Mouse (Mus musculus) brain, embryonic 14.5 days (tissue): ENCODE measurements at regions not wholly inside any gene's neighbourhood (a gene's known extent, or its start where the extent isn't known, plus 50 kb on each side); places are given as distances from the start of the nearest gene placed in this dataset.

ENCODE experiments used
- DNase-seq: peaks from one replicate; pipeline ENCODE4 v3.0.0-alpha.2; 2011; ENCODE audit warnings: low read depth
- CTCF ChIP-seq: fragments of 200-500 bp; IDR thresholded peaks from 2 replicates; pipeline ENCODE4 v1.5.1; 2012; ENCODE audit warnings: inconsistent platforms, mild to moderate bottlenecking, moderate library complexity, borderline replicate concordance; ENCODE audit not compliant: insufficient read depth, insufficient read length; ENCODE audit errors: extremely low read depth
- POLR2A ChIP-seq: fragments of 200-500 bp; IDR thresholded peaks from 2 replicates; pipeline ENCODE4 v1.6.1; 2012; ENCODE audit warnings: mild to moderate bottlenecking, inconsistent platforms, borderline replicate concordance; ENCODE audit not compliant: poor library complexity, insufficient read depth, insufficient read length, severe bottlenecking; ENCODE audit errors: extremely low read depth

- DNase-seq: no peak
- no peak for TF ChIP-seq CTCF
- TF ChIP-seq POLR2A: no peak
Measured at GRCm38 (mm10) chrX:52668679-52669078, 54.9 kb upstream of the Gpc3 start.

- TF ChIP-seq POLR2A (no peak), CTCF (peak; percentile 48; the same call in 1 of the 2 replicates)
- DNase-seq: peak; percentile 31
Measured at GRCm38 (mm10) chrX:52679045-52679444, 65.3 kb upstream of the Gpc3 start.

- DNase-seq: peak; percentile 19
- TF ChIP-seq POLR2A (no peak), CTCF (peak; percentile 35; the same call in 1 of the 2 replicates)
Measured at GRCm38 (mm10) chrX:52694392-52694791, 80.6 kb upstream of the Gpc3 start.

- TF ChIP-seq POLR2A: no peak
- TF ChIP-seq CTCF: no peak
- no peak for DNase-seq
Measured at GRCm38 (mm10) chrX:52699615-52700014, 85.9 kb upstream of the Gpc3 start.

- TF ChIP-seq POLR2A (no peak), CTCF (peak; percentile 25; the same call in 1 of the 2 replicates)
- peak; percentile 40 for DNase-seq
Measured at GRCm38 (mm10) chrX:52717495-52717894, 73.5 kb upstream of the Ccdc160 start.

- no peak for DNase-seq
- TF ChIP-seq POLR2A (no peak), CTCF (no peak)
Measured at GRCm38 (mm10) chrX:52738116-52738515, 52.9 kb upstream of the Ccdc160 start.
